Mouse (Mus musculus): ENCODE measurements at regions not wholly inside any gene's neighbourhood (a gene's known extent, or its start where the extent isn't known, plus 50 kb on each side); places are given as distances from the start of the nearest gene placed in this dataset.

GRCm38 (mm10) chr13:73158016-73158415 is 102.3 kb upstream of the Irx4 start:
- Histone ChIP-seq H3K36me3 (ENCODE audit: control insufficient read depth, insufficient read depth, low read length) (no peaks in the 10 kb centered on the region), H3K4me1 (ENCODE audit: control insufficient read depth, insufficient read depth, low read length) (no peaks in the 10 kb centered on the region), H3K4me3 (ENCODE audit: low read depth, low read length) (no peak overlapping the region), H3K27me3 (replicated peaks; ENCODE audit: control insufficient read depth, insufficient read depth, low read length) (no peaks in the 10 kb centered on the region), H3K27ac (replicated peaks; ENCODE audit: low read depth, low read length) (no peak overlapping the region), H3K9me3 (ENCODE audit: control insufficient read depth, low read length) (no peaks in the 10 kb centered on the region), H3K4me2 (ENCODE audit: low read depth, low read length) (no peak overlapping the region), H3K9ac (ENCODE audit: low read depth, low read length) (no peak overlapping the region)
- WGBS, result 78% methylated on average over 7 of the region's 7 CpGs
- ATAC-seq (ENCODE audit: low read depth), result no peak
- no peak for DNase-seq (ENCODE audit: low spot score)

- H3K36me3 ChIP-seq (ENCODE audit: control insufficient read depth, insufficient read depth, low read length), result no peaks in the 10 kb centered on the region
- H3K4me2 ChIP-seq (ENCODE audit: low read depth, low read length), result peak overlapping the region; percentile 59; the same call in 1 of the 2 replicates
- DNase-seq (ENCODE audit: low spot score) (no peak), ATAC-seq (ENCODE audit: low read depth) (no peak)
- no peak overlapping the region for H3K9ac ChIP-seq (ENCODE audit: low read depth, low read length)
- no peaks in the 10 kb centered on the region for H3K4me1 ChIP-seq (ENCODE audit: control insufficient read depth, insufficient read depth, low read length)
- H3K27ac ChIP-seq (replicated peaks; ENCODE audit: low read depth, low read length), result no peak overlapping the region
- no peaks in the 10 kb centered on the region for H3K27me3 ChIP-seq (replicated peaks; ENCODE audit: control insufficient read depth, insufficient read depth, low read length)
- WGBS, result 36% methylated on average over 7 of the region's 7 CpGs
- H3K9me3 ChIP-seq (ENCODE audit: control insufficient read depth, low read length), result no peaks in the 10 kb centered on the region
- H3K4me3 ChIP-seq (ENCODE audit: low read depth, low read length), result no peak overlapping the region
Measured at GRCm38 (mm10) chr13:73159454-73159853, 100.8 kb upstream of the Irx4 start.

GRCm38 (mm10) chr13:73159865-73160264 is 100.4 kb upstream of the Irx4 start:
- Histone ChIP-seq H3K27me3 (replicated peaks; ENCODE audit: control insufficient read depth, insufficient read depth, low read length) (no peaks in the 10 kb centered on the region), H3K4me2 (ENCODE audit: low read depth, low read length) (peak overlapping the region; percentile 59), H3K9me3 (ENCODE audit: control insufficient read depth, low read length) (no peaks in the 10 kb centered on the region), H3K9ac (ENCODE audit: low read depth, low read length) (peak overlapping the region; percentile 46; the same call in 1 of the 2 replicates), H3K4me3 (ENCODE audit: low read depth, low read length) (peak overlapping the region; percentile 34), H3K27ac (replicated peaks; ENCODE audit: low read depth, low read length) (no peak overlapping the region), H3K36me3 (ENCODE audit: control insufficient read depth, insufficient read depth, low read length) (no peaks in the 10 kb centered on the region), H3K4me1 (ENCODE audit: control insufficient read depth, insufficient read depth, low read length) (no peaks in the 10 kb centered on the region)
- no peak; the same call in 1 of the 2 replicates for ATAC-seq (ENCODE audit: low read depth)
- peak; percentile 17 for DNase-seq (ENCODE audit: low spot score)
- WGBS, result 12% methylated on average over 9 of the region's 9 CpGs

GRCm38 (mm10) chr13:73160289-73160688 is 100.0 kb upstream of the Irx4 start:
- WGBS, result 2% methylated on average over 17 of the region's 22 CpGs
- Histone ChIP-seq H3K9me3 (ENCODE audit: control insufficient read depth, low read length) (no peaks in the 10 kb centered on the region), H3K27me3 (replicated peaks; ENCODE audit: control insufficient read depth, insufficient read depth, low read length) (no peaks in the 10 kb centered on the region), H3K4me2 (ENCODE audit: low read depth, low read length) (peak overlapping the region; percentile 59), H3K36me3 (ENCODE audit: control insufficient read depth, insufficient read depth, low read length) (no peaks in the 10 kb centered on the region), H3K9ac (ENCODE audit: low read depth, low read length) (peak overlapping the region; percentile 46; the same call in 1 of the 2 replicates), H3K4me1 (ENCODE audit: control insufficient read depth, insufficient read depth, low read length) (no peaks in the 10 kb centered on the region), H3K27ac (replicated peaks; ENCODE audit: low read depth, low read length) (no peak overlapping the region), H3K4me3 (ENCODE audit: low read depth, low read length) (peak overlapping the region; percentile 34)
- DNase-seq (ENCODE audit: low spot score), result peak; percentile 87
- ATAC-seq (ENCODE audit: low read depth), result peak; percentile 97

- Histone ChIP-seq H3K27ac (replicated peaks; ENCODE audit: low read depth, low read length) (no peak overlapping the region), H3K4me1 (ENCODE audit: control insufficient read depth, insufficient read depth, low read length) (no peaks in the 10 kb centered on the region), H3K4me3 (ENCODE audit: low read depth, low read length) (no peak overlapping the region), H3K4me2 (ENCODE audit: low read depth, low read length) (no peak overlapping the region), H3K36me3 (ENCODE audit: control insufficient read depth, insufficient read depth, low read length) (no peaks in the 10 kb centered on the region), H3K27me3 (replicated peaks; ENCODE audit: control insufficient read depth, insufficient read depth, low read length) (no peaks in the 10 kb centered on the region), H3K9ac (ENCODE audit: low read depth, low read length) (no peak overlapping the region), H3K9me3 (ENCODE audit: control insufficient read depth, low read length) (no peaks in the 10 kb centered on the region)
- ATAC-seq (ENCODE audit: low read depth), result no peak
- WGBS, result 67% methylated on average over 3 of the region's 3 CpGs
- DNase-seq (ENCODE audit: low spot score), result no peak
Measured at GRCm38 (mm10) chr13:73170301-73170700, 90.0 kb upstream of the Irx4 start.

GRCm38 (mm10) chr13:73207931-73208448 is 52.3 kb upstream of the Irx4 start:
- H3K4me2 ChIP-seq (ENCODE audit: low read depth, low read length), result no peak overlapping the region
- ATAC-seq (ENCODE audit: low read depth) (no peak), DNase-seq (ENCODE audit: low spot score) (no peak)
- no peak overlapping the region for H3K4me3 ChIP-seq (ENCODE audit: low read depth, low read length)
- peaks cover 6% of the 10 kb centered on the region for H3K9me3 ChIP-seq (ENCODE audit: control insufficient read depth, low read length)
- H3K36me3 ChIP-seq (ENCODE audit: control insufficient read depth, insufficient read depth, low read length), result no peaks in the 10 kb centered on the region
- H3K27me3 ChIP-seq (replicated peaks; ENCODE audit: control insufficient read depth, insufficient read depth, low read length), result no peaks in the 10 kb centered on the region
- no peak overlapping the region for H3K27ac ChIP-seq (replicated peaks; ENCODE audit: low read depth, low read length)
- no peak overlapping the region for H3K9ac ChIP-seq (ENCODE audit: low read depth, low read length)
- H3K4me1 ChIP-seq (ENCODE audit: control insufficient read depth, insufficient read depth, low read length), result no peaks in the 10 kb centered on the region
- 83% methylated on average over 3 of the region's 3 CpGs for WGBS

All from embryonic facial prominence, embryonic 14.5 days (tissue).